Mouse (Mus musculus) R1 (cell line): Measurements from ENCODE around the gene Pip5k1c.

Source experiments
- DNase-seq: peaks from one replicate; pipeline ENCODE4 v3.0.0-alpha.2; 2018; ENCODE audit warnings: low read depth, low spot score

Gene Pip5k1c

GRCm38 (mm10) chr10:81284189-81284588, 8.6 kb upstream of the Pip5k1c start:
- DNase-seq, result no peak

- DNase-seq, result no peak
Observed at GRCm38 (mm10) chr10:81284719-81285118, 8.0 kb upstream of the Pip5k1c start.

DNA sequence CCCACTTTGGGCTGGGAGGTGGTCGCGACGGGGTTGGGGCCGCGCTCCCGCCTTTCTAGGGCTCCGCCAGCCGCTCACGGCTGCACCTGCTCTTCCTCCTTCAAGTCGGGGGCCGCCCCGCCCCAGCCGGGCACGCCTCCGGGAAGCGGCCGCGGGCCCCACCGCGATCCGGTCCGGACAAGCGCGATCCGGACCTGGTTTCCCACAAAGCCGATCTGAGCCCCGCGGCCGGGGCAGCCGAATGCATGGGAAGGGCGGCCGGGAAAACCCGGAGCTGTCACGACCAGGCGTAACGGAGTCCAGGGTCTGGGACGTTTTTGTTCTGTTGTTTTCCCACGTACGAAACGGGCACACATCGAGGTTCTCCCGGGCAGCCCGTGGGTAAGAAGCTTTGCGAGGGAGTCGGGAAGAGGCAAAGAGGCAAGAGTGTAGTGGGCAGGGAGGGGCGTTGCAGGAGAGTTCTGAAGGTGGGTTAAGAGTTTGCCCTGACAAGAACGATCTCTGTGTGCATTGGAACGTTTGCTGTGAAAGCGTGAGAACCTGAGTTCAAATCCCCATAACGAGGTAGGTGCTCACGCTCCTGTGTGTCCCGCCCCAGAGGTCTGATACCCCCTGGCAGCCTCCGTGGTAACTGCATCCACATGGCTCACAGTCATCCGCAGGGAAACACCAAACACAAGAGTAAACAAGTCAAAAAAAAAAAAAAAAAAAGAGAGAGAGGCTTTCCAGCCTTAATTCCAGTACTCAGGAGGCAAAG, 6.9 kb upstream of the Pip5k1c start:
- DNase-seq, result peak; percentile 93

DNA sequence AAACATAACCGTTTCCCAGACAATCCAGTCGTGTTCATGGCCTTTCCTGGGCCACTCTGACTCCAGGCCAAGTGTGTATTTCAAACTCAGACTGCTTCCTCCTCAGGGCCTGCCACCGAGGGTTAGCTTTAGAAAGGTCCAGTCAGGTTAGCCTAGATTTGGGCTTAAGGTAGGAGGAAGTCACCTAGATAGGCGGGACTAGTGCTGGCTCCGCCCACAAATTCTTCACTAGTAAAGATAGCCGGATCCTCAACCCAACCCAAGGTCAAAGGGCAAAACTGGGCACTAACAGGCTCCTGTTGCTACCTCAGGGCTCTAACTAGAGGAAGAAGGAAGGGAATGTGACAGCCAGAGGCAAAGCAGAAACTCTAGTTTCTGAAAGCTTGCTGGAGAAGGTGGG, 6.2 kb upstream of the Pip5k1c start:
- peak; percentile 74 for DNase-seq

- peak; percentile 87 for DNase-seq
Observed at GRCm38 (mm10) chr10:81287513-81288157, 5.1 kb upstream of the Pip5k1c start.

- peak; percentile 82 for DNase-seq
Observed at GRCm38 (mm10) chr10:81288601-81289000, 4.2 kb upstream of the Pip5k1c start.

DNA sequence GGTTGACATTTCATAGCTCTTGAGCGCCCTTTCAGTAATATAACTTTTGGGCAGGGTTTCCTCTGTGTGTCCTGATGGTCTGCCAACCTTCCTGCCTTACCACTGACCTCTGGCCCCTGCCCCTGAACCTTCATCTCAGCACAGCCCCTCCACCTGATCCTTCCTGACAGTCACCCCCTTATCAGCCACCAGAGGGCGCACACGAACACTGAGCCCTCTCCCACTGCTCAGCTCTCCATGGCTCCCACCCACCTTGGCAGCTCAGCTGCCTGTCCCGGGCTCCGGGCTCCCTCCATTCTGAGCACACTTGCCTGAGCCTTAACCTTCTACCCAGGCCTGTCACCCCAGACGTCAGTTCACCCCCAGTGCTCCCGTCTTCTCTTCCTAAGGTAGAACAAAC, 3.5 kb upstream of the Pip5k1c start:
- peak; percentile 87 for DNase-seq

GRCm38 (mm10) chr10:81289811-81290210, 3.0 kb upstream of the Pip5k1c start:
- DNase-seq, result no peak

GRCm38 (mm10) chr10:81290698-81291460, 1.9 kb upstream of the Pip5k1c start:
- peak; percentile 57 for DNase-seq

GRCm38 (mm10) chr10:81291511-81292104, 1.2 kb upstream of the Pip5k1c start, which contains the start of gene Tjp3:
TSS of gene Tjp3 (minus strand) at chr10:81291581.
- no peak for DNase-seq

GRCm38 (mm10) chr10:81293334-81294030, 719 bp downstream of the Pip5k1c start:
- no peak for DNase-seq

GRCm38 (mm10) chr10:81294442-81294841, 1.7 kb downstream of the Pip5k1c start:
- DNase-seq, result peak; percentile 60

DNA sequence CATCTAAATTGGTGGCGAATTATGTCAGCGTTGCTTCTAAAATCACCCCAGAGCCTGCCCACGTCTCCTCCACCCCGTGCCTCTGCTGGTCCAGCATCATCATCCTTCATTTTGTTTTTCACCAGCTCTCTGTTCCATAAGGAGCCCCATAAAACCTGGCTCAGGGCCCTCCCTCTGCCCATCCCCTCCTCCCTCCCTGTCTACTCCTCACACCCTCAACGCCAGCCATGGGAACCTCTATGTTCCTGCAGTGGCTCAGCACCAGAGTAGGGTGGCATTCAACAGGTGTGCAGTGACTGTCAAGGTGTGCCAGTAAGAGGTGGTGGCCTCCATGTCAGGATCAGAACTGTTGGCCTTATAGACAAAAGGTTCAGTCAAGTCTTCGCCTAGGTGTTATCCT, 2.4 kb downstream of the Pip5k1c start:
- DNase-seq, result no peak

DNA sequence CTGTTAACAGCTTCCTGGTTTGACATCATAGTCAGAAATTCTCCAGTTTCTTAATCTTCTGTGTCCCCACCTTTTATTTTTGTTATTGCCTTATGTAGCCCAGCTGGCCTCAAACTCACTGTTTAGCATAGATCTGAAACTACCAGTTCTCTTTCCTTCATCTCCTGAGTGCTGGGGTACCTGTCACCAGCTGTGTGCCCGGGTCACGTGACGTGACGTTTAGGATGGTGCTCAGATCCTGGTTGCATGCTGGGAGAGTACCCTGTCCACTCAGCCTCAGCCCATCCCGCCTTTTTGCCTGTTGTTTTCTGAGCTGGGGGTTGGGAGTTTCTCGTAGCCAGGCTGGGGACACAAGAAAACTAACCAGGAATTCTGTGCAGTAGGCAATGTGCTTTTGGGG, 4.5 kb downstream of the Pip5k1c start:
- no peak for DNase-seq

DNA sequence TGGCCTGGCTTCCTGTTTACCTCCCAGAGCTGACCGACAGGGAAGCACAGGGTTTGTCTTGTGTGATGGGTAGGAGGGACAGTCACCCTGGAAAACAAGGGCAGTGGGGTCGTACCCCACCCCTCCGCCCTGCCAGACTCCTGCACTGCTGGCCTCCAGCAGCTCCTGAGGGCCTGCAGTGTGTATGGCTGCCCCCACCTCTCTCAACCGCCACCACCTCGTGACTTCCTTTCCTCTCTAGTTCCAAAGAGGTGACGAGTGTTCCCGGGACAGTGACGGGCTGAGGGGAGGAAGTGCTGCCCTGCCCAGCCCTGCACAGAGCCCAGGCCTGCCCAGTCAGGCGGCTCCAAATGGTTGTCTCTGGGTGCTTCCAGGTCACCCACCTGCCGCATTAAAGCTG, 5.1 kb downstream of the Pip5k1c start:
- DNase-seq, result no peak

DNA sequence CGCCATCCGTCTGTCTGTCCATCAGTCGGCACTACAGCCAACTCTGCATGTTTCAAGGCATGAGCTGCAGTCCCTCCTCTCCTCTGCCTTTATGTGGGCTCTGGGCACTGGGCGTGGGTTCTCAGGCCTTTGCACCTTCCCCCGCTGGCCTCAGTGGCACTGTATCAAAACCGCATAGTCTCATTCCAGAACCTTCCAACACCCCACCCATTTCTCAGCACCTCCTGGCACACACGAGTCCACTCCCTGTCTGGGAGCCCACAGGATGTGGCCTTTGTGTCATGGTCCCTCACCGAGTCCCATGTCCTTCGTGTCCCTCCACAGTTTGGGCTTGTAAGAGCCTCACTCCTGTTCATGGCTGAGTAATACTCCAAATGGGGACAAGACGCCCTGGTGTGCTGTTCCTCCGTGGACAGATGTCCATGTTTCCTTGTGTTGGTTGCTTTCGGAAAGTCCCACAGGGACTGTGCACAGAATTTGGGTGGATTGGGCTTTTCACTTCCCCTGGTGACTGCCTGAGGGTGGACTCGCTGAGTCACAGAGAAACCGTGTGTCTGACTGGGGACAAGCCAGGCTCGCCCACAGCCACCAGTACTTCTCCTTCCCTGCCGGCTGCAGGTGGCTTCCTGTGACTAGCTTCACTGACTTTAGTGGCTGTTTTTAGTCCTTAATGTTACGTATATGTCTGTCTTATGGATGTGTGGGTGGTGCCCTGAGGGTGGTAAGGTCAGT, 5.8 kb downstream of the Pip5k1c start:
- no peak for DNase-seq

DNA sequence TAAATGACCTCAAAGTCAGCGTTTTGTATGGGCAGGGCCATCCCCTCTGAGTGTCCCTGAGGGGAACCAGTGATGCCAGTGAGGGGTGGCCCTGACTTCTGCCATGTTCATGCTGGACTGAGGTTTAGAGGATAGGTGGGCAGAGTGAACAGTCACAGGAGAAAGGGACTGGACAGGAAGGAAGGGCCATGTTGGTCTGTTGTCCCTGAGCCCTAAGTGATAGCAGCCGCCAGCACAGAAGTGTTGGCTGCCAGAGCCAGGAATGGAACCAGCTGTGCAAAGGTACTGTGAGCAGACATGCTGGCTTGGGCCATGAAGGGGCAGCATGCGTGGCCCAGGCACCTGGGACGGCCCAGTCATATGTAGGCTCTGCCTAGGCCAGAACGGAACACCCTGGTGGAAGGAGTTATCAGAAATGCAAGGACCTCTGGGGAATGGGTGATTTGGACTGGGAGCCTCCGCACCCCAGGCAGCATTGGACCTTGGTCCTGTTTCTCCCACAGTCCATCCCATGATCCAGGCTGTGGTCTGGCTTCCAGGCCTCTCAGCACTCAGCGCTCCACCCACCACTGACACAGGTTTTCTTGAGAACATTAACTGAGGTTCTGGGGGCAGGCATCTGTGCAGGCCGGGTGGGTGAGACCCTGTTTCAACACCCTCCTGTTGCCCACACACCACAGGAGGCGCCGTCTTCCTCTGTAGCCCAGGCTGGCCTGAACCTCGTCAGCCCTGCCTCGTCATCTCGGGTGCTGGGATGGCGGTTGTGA, 7.0 kb downstream of the Pip5k1c start:
- no peak for DNase-seq

DNA sequence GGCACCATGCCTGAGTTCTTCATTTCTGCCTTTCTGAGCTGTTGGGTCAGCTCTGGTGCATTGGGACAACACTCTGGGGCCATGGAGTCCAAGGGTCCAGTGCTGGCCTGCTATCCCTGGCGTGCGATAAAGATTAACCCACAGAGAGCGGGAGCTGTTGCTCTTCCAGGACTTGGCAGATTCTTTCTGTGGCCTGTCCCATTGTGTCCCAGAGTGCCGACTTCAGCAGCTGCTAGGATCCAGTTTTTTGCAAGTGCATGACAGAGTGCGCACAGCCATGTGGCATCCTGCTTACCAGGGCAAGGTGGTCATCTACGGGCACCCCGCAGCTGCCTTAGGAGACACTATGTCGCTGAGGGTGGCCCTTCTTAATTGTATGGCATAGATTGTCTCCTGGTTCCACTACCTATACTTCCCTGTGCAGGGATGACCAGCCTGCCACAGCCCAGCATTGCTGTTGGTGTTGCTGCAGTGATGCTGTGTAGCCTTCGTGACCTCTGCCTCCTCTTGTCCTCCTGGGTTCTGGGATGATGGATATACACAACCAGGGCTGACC, 7.7 kb downstream of the Pip5k1c start:
- no peak for DNase-seq

- no peak for DNase-seq
Observed at GRCm38 (mm10) chr10:81301321-81301720, 8.6 kb downstream of the Pip5k1c start.

DNA sequence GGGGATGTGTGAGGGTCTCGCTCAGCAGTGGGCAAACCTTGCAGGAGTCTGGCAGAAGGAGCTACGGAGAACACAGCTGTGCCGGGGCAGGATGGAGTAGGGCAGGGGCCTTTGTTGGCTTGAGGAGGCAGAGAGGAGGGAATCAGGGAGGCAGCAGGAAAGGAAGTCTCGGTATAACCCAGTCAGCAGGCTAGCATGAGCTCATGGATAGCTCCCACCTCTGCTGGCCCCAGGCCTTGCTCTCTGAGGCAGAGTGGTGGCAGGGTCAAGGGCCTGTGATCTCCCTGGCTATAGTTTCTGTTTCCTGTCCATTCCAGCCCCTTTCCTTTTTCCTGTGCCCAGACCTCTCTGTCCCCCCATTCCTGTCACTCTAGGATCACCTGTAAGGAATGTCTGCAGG, 9.5 kb downstream of the Pip5k1c start:
- DNase-seq, result no peak
